Mouse (Mus musculus): ENCODE measurements around the gene Kcnd2.

Gene Kcnd2

DNA sequence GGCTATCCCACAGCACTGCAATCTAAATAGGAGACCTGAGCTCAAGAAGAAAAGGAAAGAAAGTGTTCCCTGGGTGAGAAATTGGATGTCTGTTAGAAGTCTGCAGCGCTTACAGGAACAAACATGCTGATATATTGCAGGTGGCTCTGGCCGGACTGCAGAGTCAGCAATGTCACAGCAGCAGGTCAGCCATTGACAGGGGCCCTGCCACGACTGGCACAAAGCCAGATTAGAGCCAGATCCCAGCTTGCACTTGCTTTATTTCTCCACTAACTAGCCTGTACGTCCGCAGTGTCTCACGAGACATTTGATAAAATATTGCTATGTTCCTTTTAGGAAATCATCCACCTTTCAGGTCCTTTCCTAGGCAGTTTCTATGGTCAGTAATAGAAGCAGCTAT lies 468.9 kb downstream of the Kcnd2 start:
- in situ Hi-C loops (cut with MboI, MseI) = loop anchor here in 1 of 2 experiments (5.0 kb wide), 1 partner anchor 88 kb away; no protein-coding TSS in a partner anchor

GRCm38 (mm10) chr6:21686388-21686787 lies 471.1 kb downstream of the Kcnd2 start:
- in situ Hi-C loops (cut with MboI, MseI) = no loop called here

- in situ Hi-C loops (cut with MboI, MseI) = no loop called here
Observed at GRCm38 (mm10) chr6:21692861-21693350, 477.6 kb downstream of the Kcnd2 start.

DNA sequence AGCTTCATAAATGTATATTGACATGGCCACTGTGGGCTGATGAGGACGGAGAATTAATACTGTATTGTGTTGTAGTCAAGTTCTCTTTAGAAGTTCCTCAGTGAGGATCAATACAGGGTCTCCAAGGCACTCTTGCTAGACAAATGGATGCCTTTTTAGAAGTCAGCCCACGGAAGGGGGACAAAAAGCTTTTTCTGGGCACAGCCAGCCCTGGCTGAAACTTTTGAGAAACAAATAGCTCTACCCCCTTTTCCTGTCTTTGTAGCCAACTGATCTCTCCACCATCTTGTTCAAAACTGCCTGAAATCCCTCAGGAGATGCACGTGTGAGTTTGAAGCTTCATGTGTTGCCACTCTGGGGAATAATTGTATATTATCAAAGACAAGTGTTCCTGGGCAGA lies 482.3 kb downstream of the Kcnd2 start:
- in situ Hi-C loops (cut with MboI, MseI) = no loop called here

- in situ Hi-C loops (cut with MboI, MseI) = no loop called here
Observed at GRCm38 (mm10) chr6:21701131-21701530, 485.8 kb downstream of the Kcnd2 start.

DNA sequence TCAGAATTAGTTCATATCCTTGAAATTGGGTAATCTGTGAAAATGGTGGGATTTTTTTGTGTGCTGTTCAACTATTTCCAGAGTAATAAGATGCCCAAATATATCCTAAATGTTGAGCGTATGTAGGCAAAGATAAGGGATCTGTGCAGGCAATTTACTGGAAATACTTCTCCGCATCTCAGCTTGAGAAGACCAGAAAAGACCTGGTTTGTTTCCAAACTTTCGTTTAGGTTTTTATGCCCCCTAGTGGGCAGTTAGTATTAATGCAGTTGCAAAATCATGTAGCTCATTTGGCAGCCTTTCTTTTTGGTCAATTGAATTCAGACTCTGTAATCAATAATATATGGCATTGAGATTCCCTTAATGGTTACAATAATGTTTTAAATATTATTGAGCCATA lies 493.9 kb downstream of the Kcnd2 start:
- in situ Hi-C loops (cut with MboI, MseI) = no loop called here

- in situ Hi-C loops (cut with MboI, MseI) = no loop called here
Observed at GRCm38 (mm10) chr6:21719121-21719520, 503.8 kb downstream of the Kcnd2 start.

- in situ Hi-C loops (cut with MboI, MseI) = no loop called here
Observed at GRCm38 (mm10) chr6:21722238-21722637, 506.9 kb downstream of the Kcnd2 start.

GRCm38 (mm10) chr6:21740606-21741005 lies 525.3 kb downstream of the Kcnd2 start:
- in situ Hi-C loops (cut with MboI, MseI) = no loop called here

DNA sequence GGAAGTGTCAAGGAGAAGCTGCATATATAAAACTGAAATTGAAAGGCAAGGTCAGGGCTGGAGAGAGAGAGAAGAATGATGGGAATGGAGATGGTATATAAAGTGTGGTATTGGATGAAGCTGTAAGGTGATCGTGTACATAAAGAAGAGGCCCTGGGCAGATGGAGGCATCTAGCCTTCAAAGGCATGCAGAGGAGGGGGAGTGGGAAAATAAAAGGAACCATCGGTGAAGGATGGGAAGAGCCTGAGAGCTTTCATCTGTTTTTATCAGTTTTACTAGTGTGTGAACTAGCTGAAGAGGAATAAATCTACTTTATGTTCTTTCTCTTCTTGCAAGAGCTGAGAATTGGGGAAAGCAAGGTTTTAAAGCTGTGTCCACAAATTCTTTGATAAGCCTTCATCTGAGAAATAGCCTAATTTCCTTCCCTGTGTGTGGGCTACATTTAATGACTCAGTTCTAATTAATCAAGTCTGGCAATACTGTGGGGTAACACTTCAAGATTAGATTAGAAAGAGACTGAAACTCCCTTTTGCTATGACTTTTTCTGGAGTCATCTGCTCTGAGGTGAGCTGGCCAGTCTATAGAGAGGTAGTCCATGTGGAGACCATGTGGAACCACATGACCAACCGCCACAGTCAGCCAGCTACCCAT lies 529.4 kb downstream of the Kcnd2 start:
- in situ Hi-C loops (cut with MboI, MseI) = no loop called here

DNA sequence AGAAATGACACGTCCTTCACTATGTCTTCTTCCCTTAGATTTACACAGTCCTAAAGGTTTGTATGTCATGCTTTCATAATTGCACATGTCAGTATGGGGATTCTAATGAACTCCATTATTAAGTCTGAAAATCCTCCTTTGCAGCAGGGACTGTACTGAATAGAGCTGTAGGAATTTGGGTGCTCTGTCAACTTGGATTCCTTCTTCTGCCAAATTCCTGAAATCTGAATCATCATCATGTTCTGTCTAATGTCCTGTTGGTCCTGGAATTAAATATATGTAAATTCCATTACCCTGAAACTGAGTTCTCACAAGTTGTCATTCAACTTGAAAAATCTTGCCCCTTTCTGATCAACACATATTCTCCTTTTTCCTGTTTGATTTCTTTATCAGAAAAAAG lies 532.2 kb downstream of the Kcnd2 start:
- in situ Hi-C loops (cut with MboI, MseI) = no loop called here

DNA sequence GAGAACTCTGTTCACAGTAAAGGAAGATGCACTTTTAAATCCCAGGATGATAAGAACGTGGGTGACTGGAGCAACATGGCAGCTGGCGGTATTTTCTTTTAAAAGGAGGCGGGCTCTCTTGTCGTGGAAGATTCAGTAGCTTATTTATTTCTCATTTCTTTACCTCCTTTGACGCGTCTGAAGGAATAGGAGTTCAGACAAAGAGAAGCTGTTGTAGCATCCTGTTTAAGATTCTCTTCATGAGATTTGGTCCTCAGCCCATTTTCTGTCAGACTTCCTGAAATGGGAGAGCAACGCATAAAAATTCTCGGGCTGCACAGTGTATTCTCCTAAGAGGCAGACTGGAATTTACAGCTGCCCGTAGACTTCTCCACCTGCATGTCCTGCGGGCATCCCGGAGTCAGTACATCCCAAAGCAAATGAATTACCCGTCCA lies 552.5 kb downstream of the Kcnd2 start:
- in situ Hi-C loops (cut with MboI, MseI) = no loop called here

DNA sequence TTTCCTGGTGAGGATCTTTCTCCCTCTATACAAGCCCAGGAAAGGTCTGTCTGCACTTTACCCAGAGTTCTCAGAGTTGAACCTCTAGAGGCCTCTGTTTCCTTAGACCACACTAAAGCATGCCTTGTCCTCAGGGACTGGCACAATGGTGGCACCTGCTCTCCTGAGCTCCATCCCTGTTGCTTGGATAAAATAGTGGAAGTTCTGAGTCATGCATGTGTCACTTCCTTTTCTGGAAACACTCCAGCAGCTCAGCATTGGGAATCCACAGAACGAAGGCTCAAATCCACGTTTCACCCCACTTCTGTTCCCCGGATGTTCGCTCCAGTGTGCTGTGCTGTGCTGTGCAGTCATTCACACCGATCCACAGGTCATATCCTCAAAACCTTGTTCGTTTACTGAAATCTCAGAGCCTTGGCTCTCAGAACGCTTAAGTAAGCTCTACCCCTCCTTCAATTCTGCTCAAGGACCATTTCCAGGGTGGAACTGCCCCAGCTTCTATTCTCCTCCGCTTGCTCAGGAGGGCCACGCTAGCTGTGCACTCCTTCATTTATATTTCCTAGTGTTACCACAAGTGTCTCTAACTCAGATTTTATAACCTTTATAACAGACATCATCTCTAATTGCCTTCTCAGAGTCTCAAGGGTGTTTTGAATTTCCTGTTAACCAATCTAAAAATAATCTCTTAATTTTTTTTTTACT lies 553.6 kb downstream of the Kcnd2 start:
- in situ Hi-C loops (cut with MboI, MseI) = no loop called here

GRCm38 (mm10) chr6:21769447-21769809 lies 554.1 kb downstream of the Kcnd2 start:
- in situ Hi-C loops (cut with MboI, MseI) = no loop called here

DNA sequence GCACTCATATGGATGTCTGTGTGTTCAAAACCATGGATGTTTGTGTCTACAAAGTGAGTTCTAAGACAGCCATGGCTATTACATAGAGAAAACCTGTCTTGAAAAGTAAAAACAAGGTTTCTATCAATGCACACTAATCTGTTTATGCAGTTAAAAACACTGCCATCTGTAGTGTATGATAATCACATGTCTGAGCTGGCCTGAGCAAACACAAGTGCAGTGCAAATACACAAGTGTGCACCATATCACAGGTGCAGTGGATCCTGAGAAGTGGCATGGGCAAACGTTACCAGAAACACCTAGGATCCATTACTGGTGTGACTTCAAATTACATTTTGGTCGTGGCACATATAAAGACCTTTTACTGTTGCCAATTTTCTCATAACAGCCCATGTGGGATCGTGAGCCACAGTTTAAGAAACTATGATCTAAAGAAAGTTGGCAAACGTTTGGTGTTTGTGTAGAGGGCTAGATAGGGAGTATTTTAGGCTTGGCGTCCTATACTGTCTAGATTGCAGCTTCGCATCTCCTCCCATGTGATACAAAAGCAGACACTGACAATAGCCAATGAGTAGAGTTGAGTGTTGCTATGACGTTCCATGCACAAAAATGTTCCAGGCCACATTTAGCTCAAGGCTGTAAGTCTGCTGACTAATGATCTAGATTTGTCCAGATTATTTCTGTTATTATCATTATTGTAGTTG lies 559.1 kb downstream of the Kcnd2 start:
- in situ Hi-C loops (cut with MboI, MseI) = loop anchor here in 1 of 2 experiments (5.0 kb wide), 1 partner anchor 92 kb away; no protein-coding TSS in a partner anchor

Measured in T-helper 17 cell (primary cell).